Mouse (Mus musculus) CH12F3 (cell line): ENCODE measurements at regions not wholly inside any gene's neighbourhood (a gene's known extent, or its start where the extent isn't known, plus 50 kb on each side); places are given as distances from the start of the nearest gene placed in this dataset.
"Not testable (repeated sequence)": the region's sequence is repeated elsewhere in the genome, so short reads cannot be mapped to it uniquely, and the experiment has no call there.

Experiments
- in situ Hi-C: fragments of 300-500 bp; cut with MboI; formaldehyde crosslinking; loops from 2 replicates; pipeline ENCODE4 v1.14.3; 2020; ENCODE audit warnings: low sequenced_read_pairs

GRCm38 (mm10) chr8:118209301-118209700, 74.2 kb upstream of the Cdh13 start:
- in situ Hi-C loops: not testable (repeated sequence)

- in situ Hi-C loops: no loop called here
Observed at GRCm38 (mm10) chr8:118190866-118191265, 92.7 kb upstream of the Cdh13 start.

- in situ Hi-C loops: no loop called here
Observed at GRCm38 (mm10) chr8:118189226-118189625, 94.3 kb upstream of the Cdh13 start.

GRCm38 (mm10) chr8:118169001-118169413, 114.5 kb upstream of the Cdh13 start:
- in situ Hi-C loops: no loop called here

GRCm38 (mm10) chr8:118162171-118162570, 121.4 kb upstream of the Cdh13 start:
- in situ Hi-C loops: no loop called here

- in situ Hi-C loops: no loop called here
Observed at GRCm38 (mm10) chr8:118147359-118148205, 136.0 kb upstream of the Cdh13 start.

GRCm38 (mm10) chr8:118144546-118144945, 139.0 kb upstream of the Cdh13 start:
- in situ Hi-C loops: no loop called here

- in situ Hi-C loops: no loop called here
Observed at GRCm38 (mm10) chr8:118142311-118142710, 141.2 kb upstream of the Cdh13 start.

- in situ Hi-C loops: no loop called here
Observed at GRCm38 (mm10) chr8:118139928-118140327, 143.6 kb upstream of the Cdh13 start.

- in situ Hi-C loops: no loop called here
Observed at GRCm38 (mm10) chr8:118137846-118138245, 145.7 kb upstream of the Cdh13 start.

- in situ Hi-C loops: no loop called here
Observed at GRCm38 (mm10) chr8:118124993-118125392, 158.5 kb upstream of the Cdh13 start.

GRCm38 (mm10) chr8:118114253-118114652, 169.3 kb upstream of the Cdh13 start:
- in situ Hi-C loops: no loop called here

- in situ Hi-C loops: no loop called here
Observed at GRCm38 (mm10) chr8:118104464-118105050, 179.0 kb upstream of the Cdh13 start.

- in situ Hi-C loops: no loop called here
Observed at GRCm38 (mm10) chr8:118101346-118101745, 182.2 kb upstream of the Cdh13 start.

- in situ Hi-C loops: no loop called here
Observed at GRCm38 (mm10) chr8:118062736-118063135, 220.8 kb upstream of the Cdh13 start.

- in situ Hi-C loops: no loop called here
Observed at GRCm38 (mm10) chr8:118056781-118057180, 226.8 kb upstream of the Cdh13 start.

- in situ Hi-C loops: no loop called here
Observed at GRCm38 (mm10) chr8:118055536-118055935, 228.0 kb upstream of the Cdh13 start.

- in situ Hi-C loops: no loop called here
Observed at GRCm38 (mm10) chr8:118050386-118050785, 233.1 kb upstream of the Cdh13 start.

- in situ Hi-C loops: no loop called here
Observed at GRCm38 (mm10) chr8:118042253-118042860, 240.6 kb upstream of the Mphosph6 start.

- in situ Hi-C loops: no loop called here
Observed at GRCm38 (mm10) chr8:118041253-118041652, 239.5 kb upstream of the Mphosph6 start.

- in situ Hi-C loops: no loop called here
Observed at GRCm38 (mm10) chr8:118037801-118038200, 236.1 kb upstream of the Mphosph6 start.

GRCm38 (mm10) chr8:118034051-118034450, 232.3 kb upstream of the Mphosph6 start:
- in situ Hi-C loops: no loop called here
